Mouse (Mus musculus) retina, embryonic 14.5 days (tissue): ENCODE measurements at regions not wholly inside any gene's neighbourhood (a gene's known extent, or its start where the extent isn't known, plus 50 kb on each side); places are given as distances from the start of the nearest gene placed in this dataset.
A peak's percentile ranks its signal among the peaks of the same experiment; 100 is the strongest.

Experiments used
- DNase-seq: peaks from one replicate; pipeline ENCODE4 v3.0.0-alpha.2; 2015; ENCODE audit warnings: low spot score

DNA sequence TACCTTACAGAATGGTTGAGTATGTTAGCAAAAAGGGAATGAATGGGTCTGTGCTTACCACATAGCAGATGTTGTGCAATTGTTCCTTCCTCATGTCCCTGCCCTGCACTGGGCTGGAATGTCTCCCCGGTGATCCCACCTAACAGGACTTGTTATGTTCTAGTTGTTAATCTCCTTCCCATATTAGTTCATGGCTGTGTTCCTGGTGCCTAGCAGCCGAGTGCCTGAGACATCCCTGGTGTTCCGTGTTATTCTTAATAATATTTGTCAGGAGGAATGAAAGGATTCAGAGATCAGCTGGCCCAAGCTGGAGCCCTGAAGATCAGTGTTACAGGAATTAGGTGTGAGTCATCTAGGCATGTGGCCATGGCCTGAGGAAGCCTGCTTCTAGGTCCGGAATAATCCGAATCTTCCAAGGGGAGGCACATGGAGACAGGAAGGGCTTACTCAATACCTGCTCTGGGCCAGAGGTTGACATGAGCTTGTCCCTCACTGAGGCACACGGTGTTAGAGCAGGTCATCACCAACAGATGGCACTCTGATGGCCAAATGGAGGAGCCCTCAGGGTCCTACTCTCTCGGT is 171.2 kb downstream of the 4933412E24Rik start:
- no peak for DNase-seq

DNA sequence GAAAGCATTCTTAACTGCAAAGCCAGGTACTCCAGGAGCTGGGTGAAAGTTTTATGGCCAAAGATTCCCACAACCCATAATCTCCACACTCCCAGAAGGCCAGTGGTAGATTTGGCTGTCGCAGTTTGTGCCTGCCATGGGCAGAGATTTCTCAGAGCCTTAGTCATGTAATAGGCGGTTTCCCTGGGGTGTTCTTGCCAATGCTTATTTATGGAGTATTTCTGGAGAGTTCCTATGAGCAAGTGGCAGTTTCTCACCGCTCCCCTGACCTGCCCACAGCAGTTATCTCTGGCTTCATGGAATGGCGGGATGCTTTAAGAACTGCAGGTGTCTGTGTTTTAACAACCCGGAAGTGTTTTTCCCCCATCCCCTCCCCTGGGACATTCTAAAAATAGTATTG is 179.8 kb downstream of the 4933412E24Rik start:
- DNase-seq: no peak

DNA sequence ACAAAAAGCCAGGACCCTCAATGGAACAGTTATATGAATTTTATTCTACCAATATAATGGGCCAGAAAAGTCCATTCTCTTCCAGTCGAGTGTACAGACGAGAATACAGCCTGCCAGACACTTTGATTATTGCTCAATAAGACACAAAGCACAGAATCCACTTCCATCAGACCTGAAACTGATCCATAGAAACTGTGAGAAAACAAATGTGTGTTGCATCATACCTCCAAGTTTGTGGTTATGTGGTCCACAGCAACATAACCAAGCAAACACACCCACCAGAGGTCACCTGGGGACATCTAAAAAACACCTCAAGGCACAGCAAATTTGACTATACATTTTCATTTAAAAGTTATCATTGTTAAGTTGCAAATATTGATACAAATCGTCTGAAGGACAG is 183.2 kb downstream of the 4933412E24Rik start:
- no peak for DNase-seq

DNA sequence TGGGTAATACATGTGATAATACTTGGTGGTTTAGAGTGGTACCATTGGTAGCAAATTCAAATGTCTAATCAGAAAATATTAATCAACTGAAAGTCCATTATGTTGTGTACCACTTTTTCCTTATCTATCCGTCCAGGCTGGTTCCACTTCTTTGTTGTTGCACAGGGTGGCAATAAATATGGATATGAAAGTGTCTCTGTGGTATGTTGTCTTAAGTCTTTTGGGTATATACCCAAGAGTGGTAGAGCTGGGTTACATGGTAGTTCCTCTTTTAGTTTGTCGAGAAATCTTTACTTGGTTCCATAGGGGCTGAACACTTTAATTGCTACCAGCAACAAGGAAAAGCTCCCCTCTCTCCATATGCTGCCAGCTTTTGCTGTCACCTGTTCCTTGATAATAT is 184.9 kb downstream of the 4933412E24Rik start:
- no peak for DNase-seq

DNA sequence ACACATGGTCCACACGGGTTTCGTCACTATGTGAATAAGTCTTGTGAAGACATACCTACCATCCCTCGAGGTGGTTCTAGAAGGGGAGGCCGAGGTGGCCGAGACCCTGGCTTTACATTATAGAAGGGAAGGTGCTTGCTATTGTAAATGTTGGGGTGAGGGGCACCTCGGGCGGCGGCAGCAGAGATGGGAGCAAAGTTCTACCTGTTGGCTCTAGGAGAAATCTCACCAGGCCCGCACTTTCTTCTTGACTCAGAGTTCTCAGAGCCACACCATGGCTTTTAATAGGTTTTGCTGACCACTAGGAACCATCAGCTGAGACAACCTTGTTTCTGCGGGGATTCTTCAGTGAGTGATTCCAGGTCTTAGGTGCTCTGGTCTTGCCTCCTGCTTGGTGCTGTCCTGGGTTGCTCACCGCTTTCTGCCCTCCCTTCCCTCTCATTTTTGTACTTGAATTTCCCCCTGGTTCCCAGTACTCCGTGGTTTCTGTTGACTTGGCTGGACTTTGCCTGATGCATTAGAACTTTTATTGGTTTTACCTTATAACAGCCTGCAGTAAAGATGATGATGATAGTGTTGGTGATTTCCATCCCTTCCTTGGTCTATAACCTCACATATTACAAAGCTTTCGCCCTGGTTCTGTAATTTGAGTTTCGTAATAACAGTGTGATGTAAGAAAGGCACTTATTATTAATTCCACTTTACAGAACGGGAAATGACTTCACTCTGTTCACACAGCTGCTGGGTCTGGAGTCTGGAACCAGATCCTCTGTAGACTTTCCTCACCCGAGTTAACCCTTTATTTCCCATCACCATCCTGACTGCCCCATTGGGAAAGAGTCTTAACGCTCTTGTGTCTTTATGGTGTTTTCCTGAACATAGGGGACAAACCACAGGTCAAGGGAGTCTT is 185.6 kb downstream of the 4933412E24Rik start:
- no peak for DNase-seq

DNA sequence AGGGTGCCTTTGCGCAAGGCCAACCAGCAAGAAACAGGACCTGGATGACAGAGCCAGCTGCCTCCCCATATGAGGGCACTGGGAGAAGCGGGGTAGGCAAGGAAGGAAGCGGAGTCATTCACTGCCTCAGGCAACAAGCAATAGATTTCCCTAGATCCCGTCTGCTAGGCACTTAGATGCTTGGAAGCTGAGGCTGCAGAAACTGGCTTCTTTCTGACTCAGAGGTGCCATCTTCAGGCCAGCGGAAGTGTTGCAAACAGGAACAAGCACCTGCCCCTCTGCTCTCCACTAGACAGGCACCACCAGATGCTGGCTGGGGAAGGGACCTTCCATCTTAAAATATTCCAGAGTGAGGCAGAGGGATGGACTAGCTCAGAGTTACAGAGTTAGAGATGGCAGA is 188.0 kb downstream of the 4933412E24Rik start:
- peak; percentile 86 for DNase-seq

DNA sequence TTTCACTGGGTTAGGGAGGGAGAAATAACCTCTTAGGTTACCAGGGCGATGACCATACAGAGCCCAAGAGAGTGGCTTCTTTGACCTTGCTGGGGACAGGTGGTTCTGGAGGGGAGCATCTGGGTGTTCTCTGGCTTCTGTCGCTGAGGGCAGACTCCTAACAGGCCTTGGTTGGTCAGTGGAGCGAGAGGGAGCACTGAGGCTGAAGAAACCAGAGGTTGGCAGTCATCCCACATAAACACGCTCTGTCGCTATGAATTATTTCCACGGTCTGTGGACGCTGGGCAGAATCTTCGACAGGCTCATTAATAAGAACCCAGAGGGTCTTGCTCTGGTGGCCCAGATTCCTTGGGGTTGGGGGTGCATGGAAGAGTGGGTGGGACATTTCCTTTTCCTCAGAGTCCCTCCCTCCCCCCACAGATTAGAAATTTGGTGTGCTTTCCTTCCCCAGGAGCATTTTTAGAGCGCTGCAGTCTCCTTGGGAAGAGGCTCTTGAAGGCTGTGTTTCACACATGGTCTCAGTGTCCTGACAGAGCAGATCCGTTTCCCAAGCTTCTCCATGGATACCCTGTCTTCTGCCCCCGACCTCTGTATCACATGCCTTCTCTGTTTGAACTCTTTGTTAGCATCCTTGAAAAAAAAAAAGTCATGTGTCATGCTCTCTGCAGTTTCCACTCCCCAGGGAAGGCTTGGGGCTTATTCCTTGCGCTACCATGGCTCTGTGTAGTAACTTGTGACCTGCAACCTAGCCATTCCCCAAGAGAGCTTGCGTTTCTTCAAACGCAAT is 190.1 kb downstream of the 4933412E24Rik start:
- peak; percentile 87 for DNase-seq

DNA sequence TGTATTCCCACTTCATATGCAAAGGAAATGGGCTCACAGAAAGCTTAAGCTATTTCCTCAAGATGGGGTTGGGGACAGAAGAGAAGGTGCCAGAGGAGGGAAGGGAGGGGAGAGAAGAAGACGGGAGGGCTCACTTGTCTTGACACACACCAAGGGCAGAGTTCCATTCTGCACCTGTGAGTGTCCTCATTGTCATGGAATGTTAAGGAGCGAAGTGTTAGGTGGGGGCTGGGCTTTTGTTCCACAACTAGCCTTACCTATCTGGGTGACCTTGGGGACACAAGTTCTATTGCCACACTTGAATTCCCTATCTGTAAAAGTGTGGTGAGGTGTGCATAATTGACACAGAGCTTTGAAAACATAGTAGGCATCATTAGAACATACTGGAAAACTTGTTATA is 192.5 kb downstream of the 4933412E24Rik start:
- no peak for DNase-seq

DNA sequence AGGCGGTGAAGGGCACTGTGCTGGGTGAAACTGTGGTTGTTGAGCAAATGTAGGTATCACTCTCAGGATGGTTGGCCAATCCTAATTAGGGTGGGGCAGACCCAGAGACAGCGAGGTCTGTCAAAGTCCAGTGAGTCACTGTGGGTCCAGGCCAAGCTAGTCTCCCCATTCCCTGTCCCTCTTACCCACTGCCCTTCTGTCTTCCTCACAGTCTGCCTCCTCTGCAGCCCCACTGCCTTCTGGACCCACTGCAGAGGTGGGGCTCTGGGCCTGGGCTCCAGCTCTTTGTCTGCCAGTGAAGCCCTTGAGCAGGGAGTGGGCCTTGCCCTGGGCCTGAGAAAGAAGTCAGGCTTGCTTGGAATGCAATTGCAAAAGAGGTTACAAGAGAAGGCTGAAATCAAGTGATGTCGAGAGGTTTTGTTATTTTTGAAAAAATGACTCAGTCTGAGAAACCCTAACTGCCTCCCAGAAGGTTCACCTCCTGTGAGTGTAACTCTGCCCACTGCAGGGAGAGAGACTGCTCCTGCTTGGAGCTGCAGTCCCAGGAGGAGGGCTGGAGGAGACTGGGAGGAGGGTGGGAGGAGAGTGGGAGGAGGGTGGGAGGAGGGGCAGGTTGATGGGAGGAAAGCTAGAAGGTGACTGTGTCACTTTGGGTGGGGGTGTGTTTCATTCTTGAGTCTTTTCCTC is 193.3 kb downstream of the 4933412E24Rik start:
- no peak for DNase-seq

DNA sequence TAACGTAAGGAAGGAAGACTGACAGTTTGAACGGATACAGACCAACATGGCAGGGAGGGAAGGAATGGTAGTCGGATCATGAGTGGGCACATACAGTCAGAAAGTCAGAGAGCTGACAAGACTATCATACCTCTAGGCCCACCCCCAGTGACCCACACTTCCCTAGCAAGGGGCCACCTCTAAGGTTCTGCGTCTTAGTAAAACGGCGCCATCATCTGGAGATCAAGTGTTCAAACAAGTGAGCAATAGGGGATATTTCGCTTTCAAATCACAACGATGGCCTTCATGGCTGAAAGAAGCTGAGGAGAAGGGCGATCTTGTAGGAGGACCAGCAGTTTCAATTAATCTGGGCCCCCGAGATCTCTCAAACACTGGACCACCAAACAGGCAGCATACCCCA is 196.1 kb downstream of the 4933412E24Rik start:
- no peak for DNase-seq

DNA sequence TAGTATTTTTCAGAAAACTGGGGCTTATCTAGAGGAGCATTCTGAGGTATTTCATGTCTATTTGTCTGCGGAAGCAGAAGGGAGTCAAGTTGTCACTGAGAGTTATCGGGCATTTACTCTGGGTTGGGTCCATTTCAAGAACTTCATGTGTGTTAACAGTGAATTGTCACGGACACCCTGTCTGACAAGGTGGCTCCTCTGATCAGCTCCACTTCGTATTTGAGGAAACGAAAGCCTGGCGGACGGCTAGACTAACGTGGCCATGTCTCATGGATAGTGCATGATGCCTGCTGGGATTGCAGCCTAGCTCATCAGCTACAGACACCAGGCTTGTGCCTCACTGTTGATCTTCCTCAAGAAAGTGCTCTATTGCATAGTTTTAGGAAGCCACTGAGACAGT is 200.4 kb downstream of the 4933412E24Rik start:
- DNase-seq: no peak

DNA sequence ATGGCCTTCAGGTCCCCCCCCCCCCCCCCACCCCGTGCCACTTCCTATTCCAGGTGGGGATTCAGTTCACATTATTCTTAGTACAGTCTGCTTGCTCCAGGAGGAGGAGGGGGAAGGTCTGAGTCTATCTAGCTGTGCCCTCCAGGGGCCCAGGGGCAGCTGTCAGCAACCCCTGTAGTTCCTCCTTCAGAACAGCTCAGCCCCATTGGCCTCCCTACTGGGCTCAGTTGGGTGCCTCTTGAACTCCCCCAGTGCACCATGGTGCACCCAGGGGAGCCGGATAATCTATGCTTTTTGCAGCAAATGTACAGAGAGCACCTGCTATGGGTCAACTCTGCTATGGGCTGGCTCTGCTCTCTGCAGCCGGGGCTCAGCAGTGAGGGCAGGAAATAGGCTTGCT is 204.8 kb downstream of the 4933412E24Rik start:
- DNase-seq: no peak

DNA sequence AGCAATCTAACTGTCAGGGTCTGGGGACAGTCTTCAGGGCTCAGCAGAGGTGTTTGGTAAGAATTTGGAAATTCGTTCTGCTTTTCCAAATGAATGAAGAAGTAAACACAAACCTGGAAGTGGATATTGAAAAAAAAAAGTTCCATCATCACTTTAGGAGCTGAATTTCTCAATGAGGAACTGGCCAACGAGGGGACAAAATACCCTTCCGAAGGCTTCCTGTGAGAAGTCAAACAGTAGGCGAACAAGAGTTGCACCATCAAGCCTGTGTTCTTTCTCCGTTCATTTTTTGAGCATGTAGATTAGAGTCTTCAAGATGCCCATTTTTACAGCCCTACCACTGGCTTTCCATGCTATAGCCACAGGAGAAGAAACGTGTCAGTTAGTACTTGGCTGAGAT is 207.1 kb downstream of the 4933412E24Rik start:
- no peak for DNase-seq

DNA sequence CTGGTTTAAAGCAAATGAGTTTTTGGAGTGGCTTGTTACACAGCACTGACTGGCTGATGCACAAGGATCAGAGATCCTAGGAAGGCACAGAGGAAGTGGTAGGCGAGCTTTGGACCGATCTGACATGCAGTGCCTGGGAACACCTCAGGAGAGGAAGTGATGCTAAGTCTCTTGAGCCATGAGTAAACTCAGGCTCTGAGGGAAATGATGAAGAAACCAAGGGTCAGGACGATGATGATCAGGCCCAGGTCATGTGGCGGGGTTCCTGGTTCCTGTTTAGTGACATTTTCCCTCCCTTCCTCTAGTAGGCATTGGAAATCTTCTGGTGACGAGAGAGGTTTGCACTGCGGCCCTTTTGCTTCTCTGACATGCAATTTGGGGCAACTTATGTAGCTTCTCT is 208.7 kb downstream of the 4933412E24Rik start:
- DNase-seq: no peak

DNA sequence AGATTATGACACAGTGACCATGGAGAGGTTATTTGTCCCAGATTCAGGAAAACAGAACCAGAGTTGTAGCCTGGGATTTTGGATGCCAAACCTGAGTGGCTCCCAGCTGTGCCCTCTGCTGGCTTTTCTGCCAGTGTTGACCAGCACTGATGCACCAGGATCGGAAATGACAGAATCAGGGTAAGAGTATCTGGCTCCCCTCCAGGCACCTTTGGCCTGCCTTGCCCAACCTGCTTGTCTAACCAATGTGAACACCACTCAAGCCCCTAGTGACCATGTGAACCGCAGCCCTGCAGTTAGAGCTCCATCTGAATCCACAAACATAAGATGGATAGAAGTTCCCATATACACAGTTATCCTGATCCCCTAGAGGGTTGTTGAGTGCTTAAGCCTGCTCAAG is 210.6 kb downstream of the 4933412E24Rik start:
- no peak for DNase-seq

DNA sequence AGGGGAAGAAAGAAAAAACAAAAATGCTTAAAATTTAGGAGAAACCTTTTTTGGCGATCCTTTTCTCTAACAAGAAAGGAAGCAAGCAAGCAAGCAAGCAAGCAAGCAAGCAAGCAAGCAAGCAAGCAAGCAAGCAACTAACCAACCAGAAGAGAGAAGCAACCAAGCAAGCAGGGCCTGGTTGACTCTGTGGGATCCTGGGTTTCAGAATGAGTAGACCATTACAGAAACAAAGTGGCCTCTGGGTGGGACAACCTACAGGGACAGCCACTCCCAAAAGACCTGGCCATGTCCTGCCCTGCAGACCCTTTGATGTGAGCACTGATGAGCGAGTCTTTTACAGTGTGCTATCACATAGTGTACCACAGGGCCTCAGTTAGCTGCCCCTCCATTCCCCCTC is 211.6 kb downstream of the 4933412E24Rik start:
- no peak for DNase-seq

DNA sequence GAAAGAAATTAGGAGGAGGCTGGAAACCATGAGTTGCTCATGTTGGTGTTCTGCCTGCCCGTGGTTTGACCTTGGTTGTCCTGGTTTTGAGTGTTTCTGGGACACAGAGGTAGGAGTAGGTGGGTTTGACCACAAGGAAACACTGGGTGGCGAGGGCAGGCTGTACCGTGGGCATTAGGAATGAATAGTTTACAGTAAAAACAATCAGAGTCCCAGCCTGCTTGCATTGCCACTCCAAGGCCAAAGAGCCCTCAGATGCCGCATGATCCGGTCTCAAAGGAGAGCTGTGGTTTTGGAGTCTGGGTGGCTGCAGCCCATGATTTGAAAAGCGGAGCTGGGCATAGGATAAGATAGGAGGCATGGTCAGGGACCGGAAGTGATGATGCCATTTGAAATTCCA is 212.0 kb downstream of the 4933412E24Rik start:
- no peak for DNase-seq

DNA sequence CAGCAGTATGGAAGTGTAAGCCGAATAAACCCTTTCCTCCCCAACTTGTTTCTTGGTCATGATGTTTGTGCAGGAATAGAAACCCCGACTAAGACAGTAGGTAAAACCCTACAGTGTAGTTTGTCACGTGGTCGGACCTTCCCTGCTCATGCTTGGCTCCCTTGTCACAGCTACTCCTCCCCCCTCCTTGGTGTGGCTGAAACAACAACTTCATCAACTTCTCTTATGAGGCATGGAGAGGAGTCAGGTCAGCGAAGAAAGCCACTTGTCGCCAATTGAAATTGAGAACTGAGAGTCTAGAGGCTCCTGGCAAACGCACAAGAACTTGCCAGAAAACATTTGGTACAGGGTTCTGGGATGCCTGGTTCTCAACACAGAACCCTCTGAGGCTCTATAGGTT is 214.1 kb downstream of the 4933412E24Rik start:
- no peak for DNase-seq

DNA sequence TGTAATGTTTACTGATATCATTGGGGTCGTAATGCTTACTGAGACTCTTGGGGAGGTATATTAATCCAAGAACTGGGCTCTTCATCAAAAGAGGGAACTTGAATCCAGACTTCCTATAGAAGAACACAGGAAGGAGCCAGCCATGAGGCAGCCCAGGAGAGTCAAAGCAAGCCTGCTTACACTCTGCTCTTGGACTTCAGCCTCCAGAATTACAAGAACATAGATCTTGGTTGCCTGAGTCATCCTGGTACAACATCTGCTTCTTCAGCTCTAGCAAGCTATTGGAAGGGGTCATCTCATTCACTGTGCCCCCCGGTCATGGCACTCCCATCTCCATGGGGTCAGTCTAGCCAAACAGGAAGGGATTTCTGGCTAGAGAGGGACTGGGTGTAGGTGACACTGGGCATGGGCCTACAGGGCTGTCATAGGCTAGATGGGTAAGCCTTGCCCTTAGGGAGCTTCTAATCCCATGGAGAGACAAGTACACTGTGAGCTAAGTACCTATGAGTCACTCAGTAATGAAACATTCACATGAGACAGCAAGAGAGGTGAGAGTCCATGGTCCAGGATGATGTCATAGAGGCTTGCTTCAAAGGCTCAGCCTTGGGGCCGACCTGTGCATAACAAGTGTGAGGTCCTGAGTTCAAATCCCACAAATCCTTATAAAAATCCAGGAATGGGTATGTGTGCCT is 217.1 kb downstream of the 4933412E24Rik start:
- no peak for DNase-seq

DNA sequence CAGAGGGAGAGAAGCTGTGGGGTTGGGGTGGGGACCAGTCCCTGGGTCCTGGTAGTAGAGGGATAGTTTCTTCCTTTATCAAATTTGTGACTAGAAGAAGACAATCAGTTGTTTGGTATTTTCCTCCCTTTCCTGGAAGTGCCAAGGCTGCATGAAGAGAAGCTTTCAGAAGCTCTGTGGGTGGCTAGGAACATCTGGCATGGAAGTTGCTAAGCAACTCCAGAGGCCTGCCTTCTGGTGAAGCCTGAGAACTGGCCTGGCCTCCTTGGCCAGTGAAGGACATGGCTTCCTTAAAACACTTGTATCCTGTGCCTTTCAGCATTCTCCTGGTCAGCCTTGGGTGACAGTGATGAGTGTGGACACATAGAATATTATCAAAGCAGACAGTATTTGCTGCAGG is 217.9 kb downstream of the 4933412E24Rik start:
- DNase-seq: no peak

DNA sequence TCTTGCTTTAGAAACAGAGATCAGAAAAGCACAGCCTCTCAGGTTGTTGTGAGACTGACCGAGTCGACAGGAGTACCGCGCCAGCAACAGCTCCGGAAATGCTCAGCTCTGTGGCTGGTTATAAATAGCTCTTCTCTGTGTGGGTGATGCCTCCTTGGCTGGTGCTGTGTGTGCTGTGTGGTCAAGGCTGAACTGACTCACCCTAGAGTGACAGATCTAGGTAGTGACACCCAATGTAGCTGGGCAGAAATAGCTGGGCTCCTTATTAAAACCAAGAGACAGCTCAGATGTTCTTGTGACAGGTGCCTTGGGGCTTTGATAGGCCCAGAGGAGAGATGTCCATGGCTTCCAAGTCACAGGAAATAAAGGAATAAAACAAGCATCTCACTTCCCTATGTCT is 220.7 kb downstream of the 4933412E24Rik start:
- DNase-seq: no peak

DNA sequence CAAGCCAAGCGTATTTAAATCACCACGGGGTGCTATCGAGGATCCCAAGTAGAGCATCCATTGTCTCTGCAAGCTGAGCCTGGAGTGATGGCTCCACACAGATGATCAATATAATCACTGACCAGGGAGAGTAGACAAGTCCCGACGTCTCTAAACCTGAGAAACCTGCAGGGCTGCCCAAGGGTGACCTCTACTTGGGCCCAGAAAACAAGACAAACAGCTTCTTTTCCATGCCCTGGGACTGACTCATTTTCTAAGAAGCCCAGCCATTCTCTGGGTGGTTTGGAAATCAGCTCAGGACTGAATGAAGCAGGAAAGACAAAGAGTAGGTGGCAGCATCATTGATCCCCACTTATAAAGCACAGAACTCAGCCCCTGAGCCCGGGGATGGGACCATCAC is 221.5 kb downstream of the 4933412E24Rik start:
- DNase-seq: no peak
